Mouse (Mus musculus): ENCODE data around the gene Il4. TPM values are rescaled to one million over a fixed set of nuclear protein-coding genes. Genes with fewer than 3 reads are reported as not detected.

Il4 gene
- total RNA-seq, 1 experiment: not detected

DNA sequence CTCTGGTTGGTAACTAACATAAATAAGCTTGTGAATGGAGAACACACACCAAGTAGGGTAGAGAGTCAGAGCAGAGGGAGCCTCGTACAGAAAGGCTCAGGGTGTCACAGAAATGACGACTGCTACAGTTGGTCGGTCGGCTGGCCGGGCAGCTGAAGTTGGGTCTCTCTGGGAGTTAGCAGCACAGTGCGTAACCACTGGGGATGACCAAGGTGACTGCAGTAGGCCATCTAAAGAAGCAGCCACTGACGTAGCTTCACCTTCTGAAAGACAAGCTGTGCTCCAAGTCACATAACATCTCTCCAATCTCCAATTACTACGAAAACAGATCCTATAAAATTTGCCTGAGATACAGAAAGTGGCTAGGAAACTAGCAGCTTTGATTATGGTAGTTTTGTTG lies 38.9 kb upstream of the Il4 start:
- Histone ChIP-seq H3K36me3 (ENCODE audit: control insufficient read depth, insufficient read depth, low read length, poor library complexity, severe bottlenecking) (peaks cover 15% of the 10 kb centered on the region), H3K9ac (ENCODE audit: insufficient read depth, low read depth, low read length, poor library complexity, severe bottlenecking) (no peak overlapping the region), H3K27ac (ENCODE audit: insufficient read depth, low read depth, low read length, poor library complexity, severe bottlenecking) (no peak overlapping the region), H3K9me3 (ENCODE audit: control insufficient read depth, insufficient read depth, low read depth, low read length) (no peaks in the 10 kb centered on the region), H3K4me1 (ENCODE audit: control insufficient read depth in 2 of 2, insufficient read depth in 2 of 2, low read length in 2 of 2, poor library complexity in 1 of 2) (no peaks in the 10 kb centered on the region), H3K4me3 (ENCODE audit: insufficient read depth in 1 of 2, low read depth in 1 of 2, low read length in 2 of 2, poor library complexity in 1 of 2, severe bottlenecking in 1 of 2) (no peak overlapping the region)
- DNase-seq (ENCODE audit: low read depth, low spot score): no peak
- in situ Hi-C loops (cut with MboI; ENCODE audit: low sequenced_read_pairs in 2 of 2, unreplicated experiment in 2 of 2): no loop called here
- no peak for TF ChIP-seq MAFK (IDR thresholded peaks at IDR 0.05; ENCODE audit: insufficient read depth, low read depth, low read length)
- TF ChIP-seq ZC3H11A (IDR thresholded peaks at IDR 0.05; ENCODE audit: borderline replicate concordance, low read depth, low read length): no peak
- TF ChIP-seq CHD2 (IDR thresholded peaks at IDR 0.05; ENCODE audit: low read depth, low read length): no peak
- TF ChIP-seq ZNF384 (IDR thresholded peaks at IDR 0.05; ENCODE audit: low read depth, low read length): no peak
- no peak for TF ChIP-seq HCFC1 (IDR thresholded peaks at IDR 0.05; ENCODE audit: borderline replicate concordance, insufficient read depth, low read length)

DNA sequence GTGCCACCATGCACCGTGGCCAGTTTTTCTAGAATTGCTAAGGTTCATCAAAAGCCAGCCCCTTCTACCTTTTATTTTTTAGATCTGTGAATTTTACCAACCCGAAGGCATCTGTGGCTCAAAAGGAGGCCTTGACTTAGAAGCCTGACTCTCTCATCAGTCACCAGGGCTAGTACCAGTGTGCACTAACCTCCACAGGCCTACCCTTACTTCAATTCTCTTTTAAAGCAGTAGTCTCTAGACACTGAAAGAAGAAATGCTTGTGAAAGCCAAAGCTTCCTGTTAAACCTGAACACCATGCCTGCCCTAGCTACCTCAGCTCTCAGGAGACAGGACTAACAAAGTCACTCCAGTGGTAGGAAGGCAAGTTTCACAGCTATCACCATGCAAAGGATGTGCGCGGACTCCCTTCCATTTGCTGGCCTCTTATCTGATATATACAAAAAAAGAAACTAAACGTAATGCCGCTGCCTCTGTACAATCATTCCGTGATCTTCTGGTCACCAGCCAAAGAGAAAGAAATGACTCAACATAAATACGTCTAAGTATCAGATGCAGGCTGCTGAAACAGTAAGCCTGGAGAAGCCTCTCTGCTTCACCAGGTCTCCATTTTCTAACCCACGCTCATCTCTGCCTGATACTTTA lies 38.2 kb upstream of the Il4 start:
- Histone ChIP-seq H3K9ac (ENCODE audit: insufficient read depth, low read depth, low read length, poor library complexity, severe bottlenecking) (no peak overlapping the region), H3K4me1 (ENCODE audit: control insufficient read depth in 2 of 2, insufficient read depth in 2 of 2, low read length in 2 of 2, poor library complexity in 1 of 2) (no peaks in the 10 kb centered on the region), H3K27ac (ENCODE audit: insufficient read depth, low read depth, low read length, poor library complexity, severe bottlenecking) (no peak overlapping the region), H3K9me3 (ENCODE audit: control insufficient read depth, insufficient read depth, low read depth, low read length) (no peaks in the 10 kb centered on the region), H3K36me3 (ENCODE audit: control insufficient read depth, insufficient read depth, low read length, poor library complexity, severe bottlenecking) (peaks cover 17% of the 10 kb centered on the region), H3K4me3 (ENCODE audit: insufficient read depth in 1 of 2, low read depth in 1 of 2, low read length in 2 of 2, poor library complexity in 1 of 2, severe bottlenecking in 1 of 2) (no peak overlapping the region)
- TF ChIP-seq HCFC1 (IDR thresholded peaks at IDR 0.05; ENCODE audit: borderline replicate concordance, insufficient read depth, low read length) (no peak), ZC3H11A (IDR thresholded peaks at IDR 0.05; ENCODE audit: borderline replicate concordance, low read depth, low read length) (no peak), MAFK (IDR thresholded peaks at IDR 0.05; ENCODE audit: insufficient read depth, low read depth, low read length) (no peak), ZNF384 (IDR thresholded peaks at IDR 0.05; ENCODE audit: low read depth, low read length) (no peak), CHD2 (IDR thresholded peaks at IDR 0.05; ENCODE audit: low read depth, low read length) (no peak)
- in situ Hi-C loops (cut with MboI; ENCODE audit: low sequenced_read_pairs in 2 of 2, unreplicated experiment in 2 of 2): no loop called here
- no peak for DNase-seq (ENCODE audit: low read depth, low spot score)

DNA sequence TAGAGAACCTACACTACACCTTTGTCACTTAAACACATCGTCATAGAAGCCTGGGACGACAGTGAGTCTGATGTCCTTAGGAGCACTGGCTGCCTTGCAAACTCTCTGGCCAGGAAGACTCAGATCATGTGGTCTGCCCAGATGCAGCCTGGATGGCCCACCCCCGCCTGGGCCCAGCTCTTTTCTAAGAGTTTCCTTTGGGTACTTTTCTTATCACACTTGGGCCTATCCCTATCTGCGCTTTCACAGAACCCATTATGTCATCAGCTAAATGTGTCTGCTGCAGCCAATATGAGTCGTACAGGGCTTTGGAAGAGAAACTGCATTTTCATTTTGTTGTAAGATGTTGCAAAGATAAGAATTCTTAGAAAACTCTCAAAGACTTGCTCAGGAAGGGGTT lies 36.6 kb upstream of the Il4 start:
- H3K4me3 ChIP-seq (ENCODE audit: insufficient read depth in 1 of 2, low read depth in 1 of 2, low read length in 2 of 2, poor library complexity in 1 of 2, severe bottlenecking in 1 of 2): no peak overlapping the region
- DNase-seq (ENCODE audit: low read depth, low spot score): no peak
- no peak overlapping the region for H3K9ac ChIP-seq (ENCODE audit: insufficient read depth, low read depth, low read length, poor library complexity, severe bottlenecking)
- TF ChIP-seq MAFK (IDR thresholded peaks at IDR 0.05; ENCODE audit: insufficient read depth, low read depth, low read length): no peak
- TF ChIP-seq ZNF384 (IDR thresholded peaks at IDR 0.05; ENCODE audit: low read depth, low read length): no peak
- no peak for TF ChIP-seq HCFC1 (IDR thresholded peaks at IDR 0.05; ENCODE audit: borderline replicate concordance, insufficient read depth, low read length)
- TF ChIP-seq ZC3H11A (IDR thresholded peaks at IDR 0.05; ENCODE audit: borderline replicate concordance, low read depth, low read length): no peak
- TF ChIP-seq CHD2 (IDR thresholded peaks at IDR 0.05; ENCODE audit: low read depth, low read length): no peak
- in situ Hi-C loops (cut with MboI; ENCODE audit: low sequenced_read_pairs in 2 of 2, unreplicated experiment in 2 of 2): no loop called here
- no peak overlapping the region for H3K27ac ChIP-seq (ENCODE audit: insufficient read depth, low read depth, low read length, poor library complexity, severe bottlenecking)
- H3K4me1 ChIP-seq (ENCODE audit: control insufficient read depth in 2 of 2, insufficient read depth in 2 of 2, low read length in 2 of 2, poor library complexity in 1 of 2): no peaks in the 10 kb centered on the region
- H3K36me3 ChIP-seq (ENCODE audit: control insufficient read depth, insufficient read depth, low read length, poor library complexity, severe bottlenecking): peaks cover 28% of the 10 kb centered on the region
- H3K9me3 ChIP-seq (ENCODE audit: control insufficient read depth, insufficient read depth, low read depth, low read length): no peaks in the 10 kb centered on the region

DNA sequence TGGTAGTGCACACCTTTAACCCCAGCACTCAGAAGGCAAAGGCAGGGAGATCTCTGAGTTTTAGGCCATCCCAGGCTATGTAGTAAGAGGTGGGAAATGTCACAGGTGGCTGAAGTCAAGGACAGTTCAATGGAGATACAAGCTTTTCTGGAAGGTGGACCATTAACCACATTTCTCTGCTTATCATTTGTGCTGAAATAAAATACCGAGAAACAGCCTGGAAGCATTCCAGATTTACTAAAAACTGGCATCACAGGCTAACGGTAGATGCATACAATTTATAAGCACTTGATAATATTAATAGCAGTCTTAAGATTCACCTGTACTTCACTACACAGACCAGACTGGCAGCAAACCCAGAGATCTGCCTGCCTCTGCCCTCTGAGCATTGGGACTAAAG lies 34.0 kb upstream of the Il4 start:
- Histone ChIP-seq H3K36me3 (ENCODE audit: control insufficient read depth, insufficient read depth, low read length, poor library complexity, severe bottlenecking) (peaks cover 34% of the 10 kb centered on the region), H3K4me3 (ENCODE audit: insufficient read depth in 1 of 2, low read depth in 1 of 2, low read length in 2 of 2, poor library complexity in 1 of 2, severe bottlenecking in 1 of 2) (no peak overlapping the region), H3K27ac (ENCODE audit: insufficient read depth, low read depth, low read length, poor library complexity, severe bottlenecking) (no peak overlapping the region), H3K9ac (ENCODE audit: insufficient read depth, low read depth, low read length, poor library complexity, severe bottlenecking) (no peak overlapping the region), H3K9me3 (ENCODE audit: control insufficient read depth, insufficient read depth, low read depth, low read length) (no peaks in the 10 kb centered on the region), H3K4me1 (ENCODE audit: control insufficient read depth in 2 of 2, insufficient read depth in 2 of 2, low read length in 2 of 2, poor library complexity in 1 of 2) (no peaks in the 10 kb centered on the region)
- no peak for TF ChIP-seq CHD2 (IDR thresholded peaks at IDR 0.05; ENCODE audit: low read depth, low read length)
- no peak for TF ChIP-seq HCFC1 (IDR thresholded peaks at IDR 0.05; ENCODE audit: borderline replicate concordance, insufficient read depth, low read length)
- no peak for TF ChIP-seq MAFK (IDR thresholded peaks at IDR 0.05; ENCODE audit: insufficient read depth, low read depth, low read length)
- TF ChIP-seq ZC3H11A (IDR thresholded peaks at IDR 0.05; ENCODE audit: borderline replicate concordance, low read depth, low read length): no peak
- no peak for TF ChIP-seq ZNF384 (IDR thresholded peaks at IDR 0.05; ENCODE audit: low read depth, low read length)
- in situ Hi-C loops (cut with MboI; ENCODE audit: low sequenced_read_pairs in 2 of 2, unreplicated experiment in 2 of 2): no loop called here
- no peak for DNase-seq (ENCODE audit: low read depth, low spot score)

Measured in ES-E14 (cell line).